Mouse (Mus musculus) hindbrain, embryonic 13.5 days (tissue): ENCODE measurements around the gene Ergic1. TPM values are rescaled to one million over a fixed set of nuclear protein-coding genes. Genes with fewer than 3 reads are reported as not detected.

Experiments
- ATAC-seq: fragments of 200-750 bp; cut with Nextera tagmentation; 2 replicates; pipeline ENCODE4 v1.8.0; 2017; ENCODE audit warnings: moderate TSS enrichment; ENCODE audit not compliant: low FRiP score
- H3K27ac ChIP-seq: fragments of 300-500 bp; sonication (generic); 2 replicates; pipeline ENCODE4 v1.5.1; 2015; ENCODE audit warnings: inconsistent platforms, mild to moderate bottlenecking, moderate library complexity
- H3K27me3 ChIP-seq: fragments of 300-500 bp; sonication (generic); 2 replicates; pipeline ENCODE4 v1.6.1; 2015; ENCODE audit warnings: mild to moderate bottlenecking, inconsistent platforms
- H3K36me3 ChIP-seq: fragments of 300-500 bp; sonication (generic); 2 replicates; pipeline ENCODE4 v1.6.1; 2015; ENCODE audit warnings: mild to moderate bottlenecking, inconsistent platforms
- H3K4me1 ChIP-seq: fragments of 300-500 bp; sonication (generic); replicated peaks from 2 replicates; pipeline ENCODE4 v1.6.1; 2015; ENCODE audit warnings: inconsistent platforms
- H3K4me2 ChIP-seq: fragments of 300-500 bp; sonication (generic); 2 replicates; pipeline ENCODE4 v1.6.1; 2015; ENCODE audit warnings: inconsistent platforms, mild to moderate bottlenecking, moderate library complexity
- H3K4me3 ChIP-seq: fragments of 300-500 bp; sonication (generic); 2 replicates; pipeline ENCODE4 v1.5.1; 2015; ENCODE audit warnings: mild to moderate bottlenecking, inconsistent platforms
- H3K9ac ChIP-seq: fragments of 300-500 bp; sonication (generic); 2 replicates; pipeline ENCODE4 v1.6.1; 2015; ENCODE audit warnings: mild to moderate bottlenecking, inconsistent platforms
- H3K9me3 ChIP-seq: fragments of 300-500 bp; sonication (generic); 2 replicates; pipeline ENCODE4 v1.6.1; 2016; ENCODE audit warnings: inconsistent platforms
- WGBS: fragments of 180-500 bp; shearing (Covaris S2); methylation state at CpG from one replicate; pipeline ENCODE4 v1.1.7; 2015; 5-methylcytosine and 5-hydroxymethylcytosine counted together
- polyA plus RNA-seq: library from polyadenylated mRNA; unstranded; fragments of >200 nt; fragmentation: Nextera tagmentation; extraction: Ambion mirVana; gene quantifications from 2 replicates; pipeline ENCODE4 v1.2.1, GENCODE M21; 2015

Gene Ergic1
- polyA plus RNA-seq, 1 experiment from 2014 or later, result 86.8 TPM

GRCm38 (mm10) chr17:26579396-26579795 lies 18.1 kb downstream of the Ergic1 start:
- Histone ChIP-seq H3K4me1 (peaks cover 36% of the 10 kb centered on the region), H3K36me3 (peaks cover 51% of the 10 kb centered on the region), H3K9ac (no peak overlapping the region), H3K27ac (no peak overlapping the region), H3K4me3 (no peak overlapping the region), H3K9me3 (no peaks in the 10 kb centered on the region), H3K27me3 (no peaks in the 10 kb centered on the region), H3K4me2 (no peak overlapping the region)
- 95% methylated on average over 6 of the region's 6 CpGs for WGBS
- no peak for ATAC-seq

- no peak overlapping the region for H3K4me3 ChIP-seq
- no peak overlapping the region for H3K9ac ChIP-seq
- 98% methylated on average over 3 of the region's 3 CpGs for WGBS
- H3K27ac ChIP-seq, result no peak overlapping the region
- no peaks in the 10 kb centered on the region for H3K27me3 ChIP-seq
- peaks cover 38% of the 10 kb centered on the region for H3K36me3 ChIP-seq
- no peaks in the 10 kb centered on the region for H3K9me3 ChIP-seq
- no peak for ATAC-seq
- peaks cover 36% of the 10 kb centered on the region for H3K4me1 ChIP-seq
- H3K4me2 ChIP-seq, result no peak overlapping the region
These were observed 19.6 kb downstream of the Ergic1 start for GRCm38 (mm10) chr17:26580873-26581401.

- Histone ChIP-seq H3K36me3 (peaks cover 31% of the 10 kb centered on the region), H3K9ac (no peak overlapping the region), H3K4me1 (peaks cover 33% of the 10 kb centered on the region), H3K4me2 (no peak overlapping the region), H3K4me3 (no peak overlapping the region), H3K9me3 (no peaks in the 10 kb centered on the region), H3K27ac (0 out of 2 replicates have a peak overlapping the region, but pooled peaks have one; percentile 2), H3K27me3 (no peaks in the 10 kb centered on the region)
- no peak for ATAC-seq
- 74% methylated on average over 5 of the region's 5 CpGs for WGBS
These were observed 21.0 kb downstream of the Ergic1 start for GRCm38 (mm10) chr17:26582297-26582696.

DNA sequence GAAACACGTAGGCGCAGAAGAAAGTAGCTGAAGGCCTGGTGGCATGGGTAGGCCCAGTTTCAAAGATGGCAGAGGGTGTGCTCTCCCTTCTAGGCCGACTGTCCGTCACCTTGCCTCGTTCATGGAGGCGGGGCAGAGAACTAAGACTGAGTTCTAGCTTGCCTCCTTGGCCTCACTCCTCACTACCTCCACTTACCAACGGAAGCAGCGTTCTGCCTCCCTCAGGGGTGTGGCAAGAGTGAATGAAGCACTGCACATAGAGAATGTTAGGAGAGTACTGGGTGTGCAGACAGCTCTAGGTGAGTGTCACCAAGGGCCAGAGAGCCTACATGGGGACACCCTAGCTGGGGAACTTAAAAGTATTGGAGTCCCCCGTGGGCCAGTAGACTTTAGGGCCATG lies 21.8 kb downstream of the Ergic1 start:
- H3K36me3 ChIP-seq, result peaks cover 30% of the 10 kb centered on the region
- H3K4me2 ChIP-seq, result no peak overlapping the region
- no peaks in the 10 kb centered on the region for H3K27me3 ChIP-seq
- H3K9me3 ChIP-seq, result no peaks in the 10 kb centered on the region
- H3K4me3 ChIP-seq, result no peak overlapping the region
- no peak for ATAC-seq
- peaks cover 33% of the 10 kb centered on the region for H3K4me1 ChIP-seq
- no peak overlapping the region for H3K9ac ChIP-seq
- 0 out of 2 replicates have a peak overlapping the region, but pooled peaks have one; percentile 2 for H3K27ac ChIP-seq
- 95% methylated on average over 9 of the region's 9 CpGs for WGBS

DNA sequence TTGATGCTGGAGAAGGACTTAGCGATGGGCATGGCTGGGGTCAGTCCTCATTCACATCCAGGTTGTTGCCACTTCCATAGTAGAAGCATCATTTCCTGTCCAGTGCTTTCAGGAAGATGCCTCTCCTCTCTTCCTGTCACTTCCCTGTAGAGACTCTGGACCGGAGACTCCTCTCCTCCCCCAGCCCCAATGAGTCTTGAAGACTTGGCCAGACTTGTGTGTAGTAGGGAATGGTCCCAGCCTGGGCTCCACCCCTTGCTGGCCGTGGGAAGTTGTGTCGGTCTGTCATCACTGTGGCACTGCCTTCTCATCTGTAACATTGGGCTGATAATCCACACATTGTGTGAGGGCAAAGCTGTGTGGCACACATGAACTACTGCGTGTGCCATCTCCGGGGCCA lies 22.3 kb downstream of the Ergic1 start:
- no peak for ATAC-seq
- Histone ChIP-seq H3K27me3 (no peaks in the 10 kb centered on the region), H3K27ac (peak overlapping the region; percentile 70), H3K36me3 (peaks cover 26% of the 10 kb centered on the region), H3K4me1 (peaks cover 33% of the 10 kb centered on the region), H3K9me3 (no peaks in the 10 kb centered on the region), H3K4me3 (no peak overlapping the region), H3K9ac (no peak overlapping the region), H3K4me2 (no peak overlapping the region)
- WGBS, result 95% methylated on average over 6 of the region's 6 CpGs

- no peak for ATAC-seq
- H3K27ac ChIP-seq, result peak overlapping the region; percentile 70
- 88% methylated on average over 4 of the region's 4 CpGs for WGBS
- H3K9ac ChIP-seq, result peak overlapping the region; percentile 24; the same call in 1 of the 2 replicates
- peaks cover 24% of the 10 kb centered on the region for H3K36me3 ChIP-seq
- peaks cover 33% of the 10 kb centered on the region for H3K4me1 ChIP-seq
- H3K4me3 ChIP-seq, result no peak overlapping the region
- no peaks in the 10 kb centered on the region for H3K27me3 ChIP-seq
- no peaks in the 10 kb centered on the region for H3K9me3 ChIP-seq
- no peak overlapping the region for H3K4me2 ChIP-seq
These were observed 22.8 kb downstream of the Ergic1 start for GRCm38 (mm10) chr17:26584063-26584462.

- Histone ChIP-seq H3K36me3 (peaks cover 24% of the 10 kb centered on the region), H3K4me1 (peaks cover 33% of the 10 kb centered on the region), H3K27me3 (no peaks in the 10 kb centered on the region), H3K4me3 (no peak overlapping the region), H3K27ac (peak overlapping the region; percentile 70), H3K9ac (peak overlapping the region; percentile 24; the same call in 1 of the 2 replicates), H3K4me2 (0 out of 2 replicates have a peak overlapping the region, but pooled peaks have one; percentile 4), H3K9me3 (no peaks in the 10 kb centered on the region)
- 49% methylated on average over 15 of the region's 15 CpGs for WGBS
- ATAC-seq, result peak; percentile 80
These were observed 23.4 kb downstream of the Ergic1 start for GRCm38 (mm10) chr17:26584558-26585136.

GRCm38 (mm10) chr17:26587961-26588487 lies 26.7 kb downstream of the Ergic1 start:
- H3K27me3 ChIP-seq, result no peaks in the 10 kb centered on the region
- H3K27ac ChIP-seq, result no peak overlapping the region
- WGBS, result 94% methylated on average over 12 of the region's 12 CpGs
- ATAC-seq, result no peak
- H3K9ac ChIP-seq, result no peak overlapping the region
- no peak overlapping the region for H3K4me3 ChIP-seq
- H3K9me3 ChIP-seq, result no peaks in the 10 kb centered on the region
- peaks cover 27% of the 10 kb centered on the region for H3K36me3 ChIP-seq
- H3K4me2 ChIP-seq, result no peak overlapping the region
- H3K4me1 ChIP-seq, result peaks cover 19% of the 10 kb centered on the region

- no peak overlapping the region for H3K9ac ChIP-seq
- WGBS, result 94% methylated on average over 4 of the region's 4 CpGs
- H3K27me3 ChIP-seq, result no peaks in the 10 kb centered on the region
- no peaks in the 10 kb centered on the region for H3K9me3 ChIP-seq
- no peak for ATAC-seq
- peaks cover 30% of the 10 kb centered on the region for H3K36me3 ChIP-seq
- no peak overlapping the region for H3K27ac ChIP-seq
- H3K4me2 ChIP-seq, result no peak overlapping the region
- no peak overlapping the region for H3K4me3 ChIP-seq
- peaks cover 28% of the 10 kb centered on the region for H3K4me1 ChIP-seq
These were observed 31.2 kb downstream of the Ergic1 start for GRCm38 (mm10) chr17:26592510-26592909.

DNA sequence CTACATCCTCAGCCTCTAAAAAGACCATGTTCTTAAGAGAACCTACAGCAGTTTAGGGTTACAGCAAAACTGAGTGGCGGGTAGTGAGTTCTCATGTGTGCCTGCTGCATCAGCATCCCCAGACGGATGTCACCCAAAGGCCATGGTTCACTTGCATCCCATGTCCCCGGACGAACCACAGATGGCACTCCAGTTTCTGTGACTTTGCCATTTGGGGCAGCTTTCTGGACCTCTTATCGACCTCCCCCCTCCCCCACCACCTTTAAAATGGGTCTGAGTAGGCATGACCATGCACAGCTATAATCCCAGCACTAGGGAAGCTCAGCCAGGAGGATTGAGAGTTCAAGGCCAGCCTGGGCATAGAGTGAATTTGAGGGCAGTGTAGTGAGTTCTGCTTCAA lies 31.9 kb downstream of the Ergic1 start:
- Histone ChIP-seq H3K4me3 (no peak overlapping the region), H3K36me3 (peaks cover 25% of the 10 kb centered on the region), H3K9ac (no peak overlapping the region), H3K27ac (no peak overlapping the region), H3K9me3 (no peaks in the 10 kb centered on the region), H3K4me1 (peaks cover 28% of the 10 kb centered on the region), H3K27me3 (no peaks in the 10 kb centered on the region), H3K4me2 (no peak overlapping the region)
- WGBS, result over 99% methylated on average over 5 of the region's 5 CpGs
- no peak for ATAC-seq

DNA sequence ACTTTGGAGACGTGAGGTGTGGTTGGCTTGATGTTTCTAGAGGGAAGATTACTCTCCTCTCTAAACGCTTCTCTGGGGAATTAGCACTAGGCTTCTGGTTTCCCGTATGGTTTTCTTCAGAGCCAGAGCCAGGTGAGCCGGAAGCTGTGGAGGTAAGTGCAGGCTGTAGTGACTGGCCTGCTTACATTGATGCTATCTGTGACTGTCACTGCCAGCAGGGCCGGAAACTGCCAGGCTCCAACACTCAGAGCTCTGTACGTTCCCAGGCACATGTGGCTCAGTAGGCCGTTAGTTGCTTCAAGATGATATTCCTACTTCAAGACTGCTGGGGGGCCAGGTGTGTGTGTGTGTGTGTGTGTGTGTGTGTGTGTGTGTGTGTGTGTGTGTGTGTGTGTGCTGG lies 32.9 kb downstream of the Ergic1 start:
- 90% methylated on average over 7 of the region's 7 CpGs for WGBS

DNA sequence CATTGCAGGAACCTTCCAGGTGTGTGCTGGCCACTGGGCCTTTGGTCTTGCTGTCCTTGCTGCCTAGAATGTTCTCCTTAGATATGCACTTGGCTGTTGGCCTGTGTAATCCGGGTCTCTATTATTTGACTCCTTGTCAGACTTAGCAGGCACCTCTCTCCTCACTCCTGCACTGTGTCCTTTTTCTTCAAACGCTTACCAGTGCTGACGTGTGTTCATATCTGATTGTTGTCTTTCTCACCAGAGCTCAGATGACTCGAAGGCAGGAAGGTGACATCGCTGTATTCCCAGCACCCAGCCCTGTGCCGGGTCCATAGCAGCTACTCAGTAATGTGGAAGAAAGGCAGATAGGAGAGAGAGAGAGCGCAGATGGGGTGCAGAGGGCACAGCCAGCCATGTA lies 33.7 kb downstream of the Ergic1 start:
- no peak for ATAC-seq
- H3K27ac ChIP-seq, result peak overlapping the region; percentile 64; the same call in 1 of the 2 replicates

More for the DNA sequence above, 32.9 kb downstream of the Ergic1 start:
- Histone ChIP-seq H3K27me3 (no peaks in the 10 kb centered on the region), H3K4me2 (no peak overlapping the region), H3K9me3 (no peaks in the 10 kb centered on the region), H3K36me3 (peaks cover 25% of the 10 kb centered on the region), H3K4me1 (peaks cover 29% of the 10 kb centered on the region), H3K4me3 (no peak overlapping the region), H3K9ac (no peak overlapping the region), H3K27ac (no peak overlapping the region)
- ATAC-seq, result no peak

More for the DNA sequence above, 33.7 kb downstream of the Ergic1 start:
- H3K9ac ChIP-seq, result no peak overlapping the region
- no peaks in the 10 kb centered on the region for H3K27me3 ChIP-seq
- no peak overlapping the region for H3K4me2 ChIP-seq
- H3K4me3 ChIP-seq, result no peak overlapping the region
- WGBS, result 92% methylated on average over 7 of the region's 7 CpGs
- H3K4me1 ChIP-seq, result peaks cover 35% of the 10 kb centered on the region
- no peaks in the 10 kb centered on the region for H3K9me3 ChIP-seq
- H3K36me3 ChIP-seq, result peaks cover 25% of the 10 kb centered on the region
